ENCODE assay signal across 8 mouse cellular contexts in genomic region chr2:75990885-75991539, GRCm38 (mm10). TPM values are rescaled to one million over a fixed set of nuclear protein-coding genes. Genes with fewer than 3 reads are reported as not detected.
DNase-seq lines count a peak whose midpoint lies in the region; ATAC-seq and TF ChIP-seq lines count a peak whose summit lies in the region.

No protein-coding gene starts in this region.

- 0 out of 2 replicates have a peak, but pooled peaks have one; percentile 56 for ATAC-seq in forebrain, embryonic 11.5 days (replicated peaks; ENCODE audit: low FRiP score)
- ATAC-seq in forebrain, embryonic 16.5 days: no peak
- ATAC-seq in frontal cortex, adult (ENCODE audit: low TSS enrichment): peak; percentile 68
- peak; percentile 89 to 94 for ATAC-seq in hematopoietic stem cell, adult 5-6 weeks (replicated peaks in 1 of 2; ENCODE audit: insufficient read depth in 1 of 2, low FRiP score in 2 of 2, low TSS enrichment in 1 of 2, low read depth in 1 of 2, poor library complexity in 2 of 2, severe bottlenecking in 2 of 2)
- no peak for ATAC-seq in midbrain, postnatal 0 days (ENCODE audit: low FRiP score)

- 50% methylated on average over 13 of the region's 13 CpGs for WGBS in forebrain, embryonic 11.5 days
- WGBS in forebrain, embryonic 16.5 days: 59% methylated on average over 13 of the region's 13 CpGs
- 58% methylated on average over 13 of the region's 13 CpGs for WGBS in midbrain, postnatal 0 days

- no peak for TF ChIP-seq POLR2A in brain, embryonic 14.5 days (IDR thresholded peaks at IDR 0.05; ENCODE audit: borderline replicate concordance, extremely low read depth, insufficient read depth, insufficient read length, poor library complexity, severe bottlenecking)

- H3K27ac ChIP-seq in forebrain, embryonic 11.5 days (ENCODE audit: low read depth, low read length): no peak overlapping the region
- no peak overlapping the region for H3K27ac ChIP-seq in forebrain, embryonic 16.5 days (ENCODE audit: low read length)
- no peak overlapping the region for H3K27ac ChIP-seq in midbrain, postnatal 0 days (ENCODE audit: low read depth, low read length)

- peak; percentile 49; the same call in 1 of the 2 replicates for TF ChIP-seq CTCF in brain, embryonic 14.5 days (IDR thresholded peaks at IDR 0.05; ENCODE audit: borderline replicate concordance, extremely low read depth, insufficient read depth, insufficient read length)
- TF ChIP-seq CTCF in midbrain, postnatal 0 days (IDR thresholded peaks at IDR 0.05): peak; percentile 68

- DNase-seq in forebrain, embryonic 11.5 days (ENCODE audit: low spot score): peak; percentile 83
- peak; percentile 52 for DNase-seq in brain, embryonic 14.5 days (ENCODE audit: low read depth)
- DNase-seq in left cerebral cortex, postnatal 36 days (ENCODE audit: low spot score in 2 of 2): peak; percentile 27 to 31
- DNase-seq in midbrain, postnatal 0 days (ENCODE audit: low spot score): peak; percentile 61
- peak; percentile 58 to 82 for DNase-seq in spleen, postnatal 4 days (ENCODE audit: low spot score in 2 of 2)

- no peak overlapping the region for H3K4me3 ChIP-seq in forebrain, embryonic 11.5 days (ENCODE audit: low read depth, low read length)
- H3K4me3 ChIP-seq in forebrain, embryonic 16.5 days (replicated peaks; ENCODE audit: low read length): no peak overlapping the region
- no peak overlapping the region for H3K4me3 ChIP-seq in midbrain, postnatal 0 days (ENCODE audit: low read depth, low read length)

- H3K4me2 ChIP-seq in forebrain, embryonic 11.5 days (ENCODE audit: low read depth, low read length, severe bottlenecking): no peak overlapping the region
- H3K4me2 ChIP-seq in forebrain, embryonic 16.5 days (ENCODE audit: low read length): no peak overlapping the region
- H3K4me2 ChIP-seq in midbrain, postnatal 0 days (ENCODE audit: low read depth, low read length, poor library complexity, severe bottlenecking): no peak overlapping the region

- H3K36me3 ChIP-seq in forebrain, embryonic 11.5 days (ENCODE audit: control insufficient read depth, insufficient read depth, low read length): no peaks in the 10 kb centered on the region
- H3K36me3 ChIP-seq in forebrain, embryonic 16.5 days (ENCODE audit: control insufficient read depth, insufficient read depth): no peaks in the 10 kb centered on the region
- no peaks in the 10 kb centered on the region for H3K36me3 ChIP-seq in midbrain, postnatal 0 days (ENCODE audit: insufficient read depth, low read length)

- H3K4me1 ChIP-seq in forebrain, embryonic 11.5 days (replicated peaks; ENCODE audit: control insufficient read depth, insufficient read depth, low read length): 0 out of 2 replicates have a peak, but pooled peaks cover 1% of the 10 kb centered on the region
- peaks cover 25% of the 10 kb centered on the region for H3K4me1 ChIP-seq in forebrain, embryonic 16.5 days (replicated peaks; ENCODE audit: control insufficient read depth, insufficient read depth, low read length)
- H3K4me1 ChIP-seq in midbrain, postnatal 0 days (ENCODE audit: insufficient read depth, low read length): no peaks in the 10 kb centered on the region

- no peak overlapping the region for H3K9ac ChIP-seq in forebrain, embryonic 11.5 days (ENCODE audit: low read length)
- no peak overlapping the region for H3K9ac ChIP-seq in forebrain, embryonic 16.5 days (replicated peaks; ENCODE audit: low read depth, low read length)
- H3K9ac ChIP-seq in midbrain, postnatal 0 days (replicated peaks; ENCODE audit: low read length, poor library complexity, severe bottlenecking): no peak overlapping the region

- no peaks in the 10 kb centered on the region for H3K9me3 ChIP-seq in forebrain, embryonic 11.5 days (ENCODE audit: control insufficient read depth, low read length)
- H3K9me3 ChIP-seq in forebrain, embryonic 16.5 days (ENCODE audit: control insufficient read depth, low read length): no peaks in the 10 kb centered on the region
- no peaks in the 10 kb centered on the region for H3K9me3 ChIP-seq in midbrain, postnatal 0 days (ENCODE audit: low read length)

- no peaks in the 10 kb centered on the region for H3K27me3 ChIP-seq in forebrain, embryonic 11.5 days (ENCODE audit: control insufficient read depth, insufficient read depth, low read length)
- H3K27me3 ChIP-seq in forebrain, embryonic 16.5 days (replicated peaks; ENCODE audit: control insufficient read depth, insufficient read depth, low read length): no peaks in the 10 kb centered on the region
- no peaks in the 10 kb centered on the region for H3K27me3 ChIP-seq in midbrain, postnatal 0 days (ENCODE audit: insufficient read depth, low read length)

- intact Hi-C loops in left cerebral cortex, postnatal 36 days (cut with DNase I): no loop called here

RNA-seq across cellular contexts. Expression of gene Ttc30a1, which starts 9.2 kb away (rescaled TPM):
- 10.6 and 11.2 TPM in 2 replicates for polyA plus RNA-seq in forebrain, embryonic 11.5 days (2014; fragmentation: Nextera tagmentation; extraction: Ambion mirVana)
- polyA plus RNA-seq in forebrain, embryonic 16.5 days (2015; fragmentation: Nextera tagmentation; extraction: Ambion mirVana): 7.4 and 8.4 TPM in 2 replicates
- polyA plus RNA-seq in brain, embryonic 14.5 days (2012; rRNA removed): 8.4 and 9.1 TPM in 2 replicates
- 4.7 and 5.5 TPM in 2 replicates for total RNA-seq in hematopoietic stem cell, adult 5-6 weeks (2017)
- 1 to 10 TPM; 2.7 to 2.9 TPM for total RNA-seq in left cerebral cortex, postnatal 36 days (2021)
- total RNA-seq in midbrain, postnatal 0 days (2014; rRNA removed): 12.3 and 12.7 TPM in 2 replicates
- polyA plus RNA-seq in midbrain, postnatal 0 days (2015; fragmentation: Nextera tagmentation; extraction: Ambion mirVana): 5.2 and 5.5 TPM in 2 replicates

RNA-seq across cellular contexts. Expression of gene Ttc30a2, which starts 13.0 kb away (rescaled TPM):
- 0.28 and 0.61 TPM in 2 replicates for polyA plus RNA-seq in forebrain, embryonic 11.5 days (2014; fragmentation: Nextera tagmentation; extraction: Ambion mirVana)
- 0.67 and 0.98 TPM in 2 replicates for polyA plus RNA-seq in forebrain, embryonic 16.5 days (2015; fragmentation: Nextera tagmentation; extraction: Ambion mirVana)
- polyA plus RNA-seq in brain, embryonic 14.5 days (2012; rRNA removed): 0.83 and 1.2 TPM in 2 replicates
- total RNA-seq in hematopoietic stem cell, adult 5-6 weeks (2017): 0.10 TPM in 1 of 2 replicates, not detected in the other
- under 1 TPM; 0.25 to 0.27 TPM for total RNA-seq in left cerebral cortex, postnatal 36 days (2021)
- 1.1 and 1.9 TPM in 2 replicates for total RNA-seq in midbrain, postnatal 0 days (2014; rRNA removed)
- 0.36 and 0.39 TPM in 2 replicates for polyA plus RNA-seq in midbrain, postnatal 0 days (2015; fragmentation: Nextera tagmentation; extraction: Ambion mirVana)

RNA-seq across cellular contexts. Expression of gene Ttc30b, which starts 52.6 kb away (rescaled TPM):
- polyA plus RNA-seq in forebrain, embryonic 11.5 days (2014; fragmentation: Nextera tagmentation; extraction: Ambion mirVana): 6.7 and 7.2 TPM in 2 replicates
- 19.6 and 22.0 TPM in 2 replicates for polyA plus RNA-seq in forebrain, embryonic 16.5 days (2015; fragmentation: Nextera tagmentation; extraction: Ambion mirVana)
- 12.1 and 13.5 TPM in 2 replicates for polyA plus RNA-seq in brain, embryonic 14.5 days (2012; rRNA removed)
- 4.4 and 9.1 TPM in 2 replicates for total RNA-seq in hematopoietic stem cell, adult 5-6 weeks (2017)
- total RNA-seq in left cerebral cortex, postnatal 36 days (2021): 10 to 100 TPM; 11.5 to 12.7 TPM
- total RNA-seq in midbrain, postnatal 0 days (2014; rRNA removed): 29.1 and 30.8 TPM in 2 replicates
- polyA plus RNA-seq in midbrain, postnatal 0 days (2015; fragmentation: Nextera tagmentation; extraction: Ambion mirVana): 18.7 and 19.3 TPM in 2 replicates

Comparison
In these comparisons a context has a peak if more than half of its experiments do, and no peak if none do; other contexts are left out.
1. ATAC-seq: peak in forebrain, embryonic 11.5 days (single experiment), frontal cortex, adult (single experiment) and hematopoietic stem cell, adult 5-6 weeks (2 of 2); none in forebrain, embryonic 16.5 days (single experiment) and midbrain, postnatal 0 days (single experiment).
2. DNase-seq: peak in every context shown above with its lines; median percentile 83 in forebrain, embryonic 11.5 days; 70 in spleen, postnatal 4 days; 61 in midbrain, postnatal 0 days; 52 in brain, embryonic 14.5 days; 29 in left cerebral cortex, postnatal 36 days.